Mouse (Mus musculus) Patski (cell line): Measurements from ENCODE around the gene Zfp57. TPM values are rescaled to one million over a fixed set of nuclear protein-coding genes. Genes with fewer than 3 reads are reported as not detected.
A peak's percentile ranks its signal among the peaks of the same experiment; 100 is the strongest.
"Not testable (repeated sequence)": the region's sequence is repeated elsewhere in the genome, so short reads cannot be mapped to it uniquely, and the experiment has no call there.

Source experiments
- ATAC-seq: fragments of 100-300 bp; one replicate; pipeline ENCODE4 v1.8.0; 2021
- CTCF ChIA-PET: fragments of 350-600 bp; sonication (Branson Sonifier 250); formaldehyde crosslinking; loops from one replicate; lab custom pipeline; 2022; ENCODE audit warnings: inconsistent platforms; lab: Charles Lee
- POLR2A ChIA-PET: fragments of 350-600 bp; sonication (Branson Sonifier 250); formaldehyde crosslinking; loops from one replicate; lab custom pipeline; 2022; ENCODE audit warnings: antibody characterized with exemption, inconsistent platforms; lab: Charles Lee
- DNase-seq: peaks from one replicate; pipeline ENCODE4 v3.0.0-alpha.2; 2011; ENCODE audit warnings: low read depth, low spot score
- H3K27me3 ChIP-seq: fragments of 371-371 bp; one replicate; pipeline ENCODE4 v1.5.1; 2021
- CTCF ChIP-seq: fragments of 100-300 bp; IDR thresholded peaks from one replicate; pipeline ENCODE4 v1.5.1; 2021
- in situ Hi-C: fragments of 300-500 bp; cut with MboI; formaldehyde crosslinking; loops from 3 replicates; pipeline ENCODE4 v1.11.1; 2018; ENCODE audit warnings: low pct_unique_long_range_greater_than_20kb, mixed read lengths
- polyA plus RNA-seq: library from polyadenylated mRNA; unstranded; gene quantifications from one replicate; pipeline ENCODE4 v1.2.3, GENCODE M21; 2021

The Zfp57 gene
- polyA plus RNA-seq, 1 experiment from 2014 or later: 36.3 TPM

GRCm38 (mm10) chr17:37016333-37016732 lies 15.4 kb downstream of the Zfp57 start:
- CTCF ChIA-PET: interaction anchor here (1.1 to 1.9 kb wide), 4 partner anchors 9 to 20 kb away, joined by 3 to 4 read pairs (median 4); no protein-coding TSS in a partner anchor

GRCm38 (mm10) chr17:37018328-37018727 lies 17.4 kb downstream of the Zfp57 start:
- no peak for TF ChIP-seq CTCF
- CTCF ChIA-PET: interaction anchor here (0.6 to 1.9 kb wide), 2 partner anchors 21 to 1139 kb away, joined by 3 to 4 read pairs; partner anchors contain the start of gene Dhx16
- no peaks in the 10 kb centered on the region for H3K27me3 ChIP-seq
- POLR2A ChIA-PET: no interaction called here
- ATAC-seq (no peak), DNase-seq (no peak)
- in situ Hi-C loops: no loop called here

More at GRCm38 (mm10) chr17:37016333-37016732, 15.4 kb downstream of the Zfp57 start:
- ATAC-seq: no peak
- POLR2A ChIA-PET: no interaction called here
- H3K27me3 ChIP-seq: no peaks in the 10 kb centered on the region
- in situ Hi-C loops: no loop called here
- TF ChIP-seq CTCF: no peak
- DNase-seq: no peak

- POLR2A ChIA-PET, in situ Hi-C loops, ATAC-seq, DNase-seq, H3K27me3 ChIP-seq: not testable (repeated sequence)
- CTCF ChIA-PET: interaction anchor here (1.2 kb wide), 1 partner anchor 18 kb away, joined by 3 read pairs; no protein-coding TSS in a partner anchor
These were observed 18.3 kb downstream of the Zfp57 start for GRCm38 (mm10) chr17:37019242-37019641.

DNA sequence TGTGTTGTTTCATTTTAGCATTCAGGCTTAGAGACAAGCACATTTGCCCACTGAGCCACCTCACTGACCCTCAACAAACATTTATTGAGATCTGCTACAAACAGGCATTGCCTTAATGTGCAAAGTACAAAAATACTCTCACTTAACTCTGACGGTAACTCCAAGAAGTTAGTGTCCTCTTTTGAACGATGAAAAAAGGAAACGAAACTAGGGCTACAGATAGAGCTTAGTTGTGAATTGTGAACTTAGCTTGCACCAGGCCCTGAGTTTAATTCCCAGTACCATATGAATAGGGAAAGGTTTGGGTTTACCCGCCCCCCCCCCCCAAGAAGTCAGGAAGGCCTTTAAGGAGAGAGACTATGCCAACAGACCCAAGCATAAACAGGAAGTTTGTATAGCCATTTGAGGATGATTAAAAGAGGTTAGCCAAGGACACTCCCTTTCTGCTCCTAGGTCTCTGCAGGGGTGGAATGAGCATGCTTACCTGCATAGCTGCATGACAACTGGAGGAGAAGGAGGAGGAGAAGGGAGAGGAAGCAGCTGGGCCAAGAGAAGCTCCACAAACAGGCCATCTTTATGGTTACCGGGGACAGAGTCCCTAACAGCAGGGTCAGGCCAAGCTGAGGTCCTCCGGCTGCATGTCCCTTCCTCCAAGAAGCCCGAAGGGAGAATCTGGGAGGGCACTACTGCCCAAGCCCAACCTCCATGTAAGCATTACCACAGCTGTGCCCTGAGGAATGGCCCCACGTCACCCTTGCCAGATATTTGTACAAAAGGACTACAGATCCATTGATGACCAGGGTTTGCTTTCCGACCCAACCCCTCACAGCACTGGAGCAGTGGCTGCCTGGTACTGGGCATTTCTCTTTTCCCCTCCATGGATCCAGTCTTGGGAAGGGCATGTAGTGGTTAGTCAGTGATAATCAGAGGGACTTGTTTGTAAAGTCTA lies 21.9 kb downstream of the Zfp57 start, which contains the start of gene Mog:
Gene Mog, minus strand, starts transcription at position 771 of the 949 bp plus-strand sequence.
- H3K27me3 ChIP-seq: no peaks in the 10 kb centered on the region
- in situ Hi-C loops: no loop called here
- POLR2A ChIA-PET: interaction anchor here (0.6 kb wide), 1 partner anchor 240 kb away, joined by 3 read pairs; no protein-coding TSS in a partner anchor
- ATAC-seq (no peak), DNase-seq (no peak)
- CTCF ChIA-PET: no interaction called here
- TF ChIP-seq CTCF: no peak

DNA sequence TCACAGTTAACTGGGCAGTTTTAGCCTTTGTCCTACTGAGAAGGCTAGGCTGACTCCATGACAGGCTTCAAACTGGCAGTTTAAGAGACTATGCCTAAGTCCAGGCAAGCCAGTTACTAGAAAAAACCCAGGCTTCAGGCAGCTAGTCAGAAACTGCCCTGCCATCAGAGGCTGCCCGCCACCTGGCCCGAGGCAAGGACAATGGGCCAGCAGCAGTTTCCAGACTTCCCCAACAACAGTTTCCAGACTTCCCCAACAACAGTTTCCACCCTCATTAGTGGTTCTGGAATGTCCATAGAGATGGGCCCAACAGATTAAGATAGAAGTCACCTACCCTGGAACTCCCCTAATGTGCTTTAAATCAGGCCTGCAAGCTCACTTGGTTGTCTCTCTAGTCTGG lies 25.5 kb downstream of the Zfp57 start:
- CTCF ChIA-PET: no interaction called here
- in situ Hi-C loops: no loop called here
- ATAC-seq (no peak), DNase-seq (no peak)
- POLR2A ChIA-PET: no interaction called here
- no peak for TF ChIP-seq CTCF
- no peaks in the 10 kb centered on the region for H3K27me3 ChIP-seq

DNA sequence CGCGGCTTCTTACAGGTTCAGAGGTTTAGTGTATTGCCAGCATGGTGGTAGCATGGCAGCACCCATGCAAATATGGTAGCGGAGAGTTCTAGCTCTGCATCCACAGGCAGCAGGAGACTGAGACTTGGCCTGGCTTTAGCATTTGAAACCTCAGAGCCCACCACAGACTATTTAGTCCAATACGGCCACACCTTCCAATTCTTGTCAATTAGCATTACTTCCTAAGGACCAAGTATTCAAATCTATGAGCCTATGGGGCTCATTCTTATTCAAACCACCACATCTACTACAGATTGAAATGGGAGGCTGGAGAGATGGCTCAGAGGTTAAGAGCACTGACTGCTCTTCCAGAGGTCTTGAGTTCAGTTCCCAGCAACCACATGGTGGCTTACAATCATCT lies 26.5 kb downstream of the Zfp57 start:
- ChIA-PET POLR2A (interaction anchor here (1.1 kb wide), 1 partner anchor 23 kb away, joined by 4 read pairs; no protein-coding TSS in a partner anchor), CTCF (interaction anchor here (1.6 kb wide), 1 partner anchor 13 kb away, joined by 3 read pairs; no protein-coding TSS in a partner anchor)
- DNase-seq (no peak), ATAC-seq (no peak)
- H3K27me3 ChIP-seq: no peaks in the 10 kb centered on the region
- no peak for TF ChIP-seq CTCF
- in situ Hi-C loops: no loop called here

DNA sequence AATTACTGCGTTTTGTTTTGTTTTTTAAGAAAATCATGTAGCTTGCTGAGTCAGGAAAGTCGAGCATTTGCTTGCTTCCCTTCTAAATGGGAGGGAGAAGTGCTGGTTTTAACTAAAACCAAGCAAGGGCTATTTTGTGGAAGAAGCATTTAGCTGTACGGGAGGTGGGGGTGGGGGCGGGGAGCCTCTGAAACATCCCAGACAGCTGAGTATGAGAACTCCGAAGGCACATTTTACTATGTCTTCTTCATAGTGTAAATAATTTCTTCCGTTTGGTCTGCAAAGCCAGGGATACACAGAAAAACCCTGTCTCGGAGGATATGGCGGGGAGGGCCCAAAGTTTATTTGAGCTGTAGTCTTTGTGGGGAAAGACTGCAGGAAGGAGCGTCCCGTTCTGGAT lies 27.2 kb downstream of the Zfp57 start:
- ATAC-seq (no peak), DNase-seq (no peak)
- in situ Hi-C loops: no loop called here
- TF ChIP-seq CTCF: no peak
- ChIA-PET POLR2A (interaction anchor here (1.1 to 1.4 kb wide), 2 partner anchors 24 to 70 kb away, joined by 4 read pairs; partner anchors contain the start of genes Znrd1 and Znrd1as), CTCF (interaction anchor here (0.7 to 1.6 kb wide), 5 partner anchors 12 to 57 kb away, joined by 3 to 5 read pairs (median 3); no protein-coding TSS in a partner anchor)
- H3K27me3 ChIP-seq: no peaks in the 10 kb centered on the region

DNA sequence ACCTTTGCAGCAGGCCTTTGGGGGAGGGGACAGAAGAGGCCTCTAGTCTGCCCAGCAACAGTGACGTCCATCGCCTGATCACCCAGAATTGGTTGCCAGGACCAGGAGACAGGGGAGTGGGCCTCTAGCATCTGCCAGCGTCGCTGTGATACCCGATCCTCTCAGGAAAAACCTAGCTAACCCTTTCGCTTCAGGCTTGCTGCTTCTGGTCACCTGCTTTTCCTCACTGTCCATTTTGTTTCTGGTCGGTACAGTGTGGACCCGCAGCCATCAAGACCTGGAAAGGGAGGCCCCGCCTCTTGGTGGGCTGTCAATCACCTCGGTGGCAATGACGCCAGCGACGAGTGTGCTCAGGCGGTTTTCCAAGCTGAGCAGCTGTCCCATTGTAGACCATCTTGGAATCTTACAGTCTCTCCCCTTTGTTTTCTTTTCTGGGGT lies 27.7 kb downstream of the Zfp57 start:
- POLR2A ChIA-PET: interaction anchor here (1.4 kb wide), 1 partner anchor 70 kb away, joined by 4 read pairs; the partner anchor contains the start of genes Znrd1 and Znrd1as
- no peaks in the 10 kb centered on the region for H3K27me3 ChIP-seq
- ATAC-seq: peak; percentile 99
- CTCF ChIA-PET: interaction anchor here (0.7 to 1.6 kb wide), 5 partner anchors 12 to 57 kb away, joined by 3 to 5 read pairs (median 3); no protein-coding TSS in a partner anchor
- TF ChIP-seq CTCF: no peak
- DNase-seq: peak; percentile 75
- in situ Hi-C loops: no loop called here

GRCm38 (mm10) chr17:37029162-37029561 lies 28.2 kb downstream of the Zfp57 start:
- DNase-seq: no peak
- no peaks in the 10 kb centered on the region for H3K27me3 ChIP-seq
- ChIA-PET POLR2A (interaction anchor here (1.4 kb wide), 1 partner anchor 71 kb away, joined by 4 read pairs; the partner anchor contains the start of genes Znrd1 and Znrd1as), CTCF (interaction anchor here (0.9 to 1.6 kb wide), 3 partner anchors 11 to 54 kb away, joined by 3 to 4 read pairs (median 3); no protein-coding TSS in a partner anchor)
- in situ Hi-C loops: no loop called here
- no peak for TF ChIP-seq CTCF
- no peak for ATAC-seq

DNA sequence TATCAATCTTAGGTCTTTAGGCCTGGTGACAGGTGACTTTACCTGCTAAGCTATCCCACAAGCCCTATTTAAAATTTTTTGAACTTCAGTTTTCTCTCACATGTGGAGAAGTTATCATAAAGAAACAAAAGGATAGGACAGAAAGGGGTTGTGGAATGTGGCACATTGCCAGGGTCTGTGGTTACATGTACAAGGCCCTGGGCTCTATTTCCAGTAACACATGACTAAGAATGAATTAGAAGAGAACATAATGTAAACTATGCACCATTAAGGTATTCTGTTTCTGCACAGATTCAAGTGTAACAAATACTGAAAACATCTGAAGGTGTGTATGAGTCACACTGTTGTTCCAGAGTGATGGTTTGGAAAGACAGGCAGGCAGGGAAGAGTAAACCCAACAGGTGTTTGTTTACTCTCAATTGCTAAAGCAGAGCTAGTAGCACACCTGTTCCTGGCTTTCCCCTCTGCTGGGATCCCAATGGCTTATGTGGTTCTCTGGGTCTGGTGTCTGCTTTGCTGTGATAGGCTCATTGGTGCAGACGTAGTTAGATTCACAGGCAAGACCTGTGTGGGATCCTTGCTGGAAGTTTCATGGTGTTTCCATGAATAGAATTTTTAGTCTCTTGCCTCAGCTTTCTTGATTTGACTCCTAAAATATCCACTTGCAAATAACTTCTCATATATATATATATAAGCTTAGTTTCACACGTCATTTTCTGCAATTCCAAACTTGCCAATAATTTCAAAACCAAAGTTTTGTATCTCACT lies 38.3 kb downstream of the Zfp57 start:
- DNase-seq: no peak
- no peak for TF ChIP-seq CTCF
- in situ Hi-C loops: no loop called here
- no peaks in the 10 kb centered on the region for H3K27me3 ChIP-seq
- POLR2A ChIA-PET: no interaction called here
- CTCF ChIA-PET: interaction anchor here (0.7 kb wide), 1 partner anchor 41 kb away, joined by 3 read pairs; no protein-coding TSS in a partner anchor
- ATAC-seq: no peak
